Mouse (Mus musculus): ENCODE measurements at regions not wholly inside any gene's neighbourhood (a gene's known extent, or its start where the extent isn't known, plus 50 kb on each side); places are given as distances from the start of the nearest gene placed in this dataset.

DNA sequence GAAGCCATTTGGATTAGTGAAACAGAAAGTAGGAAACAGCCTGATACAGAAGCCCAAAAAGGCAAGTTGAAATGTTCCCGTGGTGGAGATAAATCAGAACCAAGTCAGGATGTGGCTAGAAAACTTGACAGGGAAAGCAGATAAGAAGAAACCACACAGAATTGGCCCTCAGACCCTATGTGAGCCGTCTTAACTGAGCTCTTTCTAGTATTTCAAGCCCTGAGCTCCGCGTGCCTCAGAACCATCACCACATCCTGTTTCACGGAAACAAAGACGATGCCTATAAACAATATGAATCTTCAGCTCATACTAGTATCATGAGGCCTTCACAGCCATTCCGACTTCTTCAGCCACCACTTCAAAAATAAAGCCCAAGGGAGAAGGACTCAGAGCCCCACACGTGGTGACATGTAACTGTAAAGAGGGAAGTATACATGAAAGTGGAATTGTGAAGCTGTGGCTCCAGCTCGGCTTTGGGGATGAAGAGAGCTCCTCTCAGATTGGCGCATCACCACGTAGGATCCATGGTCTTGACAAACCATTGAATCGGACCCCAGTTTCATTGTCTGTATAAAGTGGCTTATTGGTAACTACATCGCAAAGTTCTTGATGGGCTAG lies 104.2 kb upstream of the 2610301B20Rik start:
- no peak for DNase-seq (ENCODE audit: inconsistent ontology term)

DNA sequence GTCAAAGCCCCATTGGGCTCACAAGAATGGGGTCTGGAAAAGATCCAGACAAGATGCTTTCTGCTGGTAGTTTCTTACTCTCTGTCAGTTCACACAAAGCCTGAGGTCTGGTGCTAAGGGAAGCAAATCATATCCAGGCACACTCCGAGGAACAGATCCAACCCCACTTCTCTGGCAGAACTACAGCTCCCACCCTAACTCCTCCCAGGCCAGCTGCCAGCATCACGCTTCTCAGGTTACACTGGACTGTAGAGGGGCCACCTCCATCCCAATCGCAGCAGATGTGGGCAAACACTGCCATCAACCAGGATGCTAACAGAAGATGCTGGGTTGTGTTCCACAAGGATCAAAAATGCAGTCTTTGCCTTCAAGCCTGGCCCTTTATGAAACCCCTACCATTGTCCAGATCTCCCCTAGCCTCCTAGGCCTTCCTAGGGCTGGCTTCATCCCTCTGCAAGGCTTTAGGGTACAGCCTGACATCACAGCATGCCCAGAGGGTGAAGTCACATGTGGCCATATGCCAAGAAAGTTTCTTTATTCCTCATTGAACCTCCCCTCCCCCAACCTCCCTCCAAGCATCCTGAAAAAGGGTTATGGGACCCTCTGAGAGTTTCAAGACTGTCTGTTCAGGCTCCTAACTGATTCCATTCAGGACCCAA lies 99.6 kb upstream of the 2610301B20Rik start:
- peak; percentile 14 for DNase-seq (ENCODE audit: inconsistent ontology term)

DNA sequence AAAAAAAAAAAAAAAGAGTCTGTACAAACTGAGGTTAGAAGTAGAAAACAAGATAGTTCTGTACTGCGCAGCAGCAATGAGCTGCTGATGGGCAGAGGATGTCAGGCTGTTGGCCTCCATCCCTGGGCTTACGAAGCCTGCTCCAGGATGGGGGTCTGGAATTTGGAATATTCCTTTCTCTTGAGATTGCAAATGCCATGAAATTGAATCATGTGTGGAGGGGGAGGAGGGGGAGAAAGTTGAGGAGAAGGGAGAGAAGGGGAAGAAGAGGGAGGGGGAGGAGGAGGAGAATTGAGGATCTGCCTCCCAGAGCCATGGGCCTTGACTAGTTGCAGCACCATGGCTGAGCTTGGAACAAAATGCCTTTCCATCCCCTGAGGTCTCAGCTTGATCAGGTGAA lies 87.6 kb upstream of the 2610301B20Rik start:
- peak; percentile 67 for DNase-seq (ENCODE audit: inconsistent ontology term)

DNA sequence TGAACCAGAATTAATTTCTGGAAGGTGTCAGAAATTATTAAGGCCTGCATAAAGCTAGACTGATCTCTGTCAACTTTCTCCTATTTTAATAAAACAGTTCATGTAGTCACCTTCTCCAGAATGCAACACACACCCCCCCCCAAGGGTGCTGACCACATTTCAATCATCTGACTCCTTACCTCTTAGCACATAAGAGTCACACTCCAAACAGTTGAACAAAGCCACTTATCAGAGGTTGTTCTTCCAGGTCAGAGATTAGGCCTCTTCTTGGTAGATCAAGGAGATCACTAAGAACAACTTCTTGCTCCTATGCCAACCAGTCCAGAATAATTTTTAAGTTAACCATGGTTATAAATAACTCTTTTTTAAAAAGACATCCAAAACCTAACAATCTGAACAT lies 86.0 kb upstream of the 2610301B20Rik start:
- peak; percentile 4 for DNase-seq (ENCODE audit: inconsistent ontology term)

DNA sequence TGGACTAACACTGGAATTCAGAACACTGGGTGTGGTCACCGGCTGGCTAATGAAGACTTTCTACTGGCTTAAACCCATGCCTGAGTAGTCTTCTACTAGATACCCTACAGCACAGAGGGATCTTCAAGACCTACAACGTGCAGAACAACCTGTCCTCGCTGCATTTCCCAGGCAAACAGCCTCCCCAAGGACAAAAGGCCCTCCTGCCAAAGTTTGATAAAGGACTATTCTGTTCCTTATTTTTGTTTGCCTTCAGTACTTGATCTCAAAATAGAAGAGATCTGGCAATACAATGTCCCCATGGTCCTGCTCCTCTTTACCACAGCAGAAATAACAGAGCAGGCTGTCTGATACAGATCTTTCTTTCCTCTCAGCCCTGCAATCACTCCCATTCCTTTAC lies 85.2 kb upstream of the 2610301B20Rik start:
- no peak for DNase-seq (ENCODE audit: inconsistent ontology term)

DNA sequence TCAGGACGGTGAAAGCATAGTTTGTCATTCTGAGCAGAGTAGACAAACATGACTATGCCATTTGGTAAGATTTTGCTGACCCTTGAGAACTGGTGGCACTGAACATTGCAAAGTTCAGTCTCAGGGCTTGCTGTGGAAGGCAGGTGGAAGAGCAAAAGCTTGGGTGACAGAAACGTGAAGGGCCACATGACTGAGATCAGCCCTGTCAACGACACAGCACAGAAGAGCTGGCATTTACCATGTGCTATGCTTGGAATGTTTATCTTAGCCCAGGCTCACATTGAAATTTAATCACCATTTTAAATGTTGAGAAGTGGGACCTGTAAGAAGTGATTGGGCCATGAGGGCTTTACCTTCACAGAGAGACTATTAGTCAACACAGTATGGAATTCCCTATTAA lies 81.7 kb upstream of the 2610301B20Rik start:
- no peak for DNase-seq (ENCODE audit: inconsistent ontology term)

DNA sequence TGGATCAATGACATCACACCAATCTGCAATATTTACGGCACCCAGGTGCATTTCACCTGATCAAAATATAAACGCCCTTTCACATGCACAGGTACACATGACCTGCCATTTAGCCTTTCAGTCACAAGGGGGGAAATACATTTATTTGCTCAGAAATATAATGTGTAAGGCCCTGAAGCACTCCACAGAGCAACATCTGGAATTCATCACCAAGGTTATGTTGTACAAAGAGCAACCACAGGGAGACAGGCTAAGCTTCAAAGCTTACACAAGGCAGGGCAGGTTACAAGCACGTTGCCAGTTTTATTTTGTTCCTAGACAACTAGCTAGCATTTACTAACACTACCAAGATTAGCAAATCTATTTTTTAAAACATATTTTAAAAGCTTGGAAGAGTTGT lies 79.8 kb upstream of the 2610301B20Rik start:
- no peak for DNase-seq (ENCODE audit: inconsistent ontology term)

DNA sequence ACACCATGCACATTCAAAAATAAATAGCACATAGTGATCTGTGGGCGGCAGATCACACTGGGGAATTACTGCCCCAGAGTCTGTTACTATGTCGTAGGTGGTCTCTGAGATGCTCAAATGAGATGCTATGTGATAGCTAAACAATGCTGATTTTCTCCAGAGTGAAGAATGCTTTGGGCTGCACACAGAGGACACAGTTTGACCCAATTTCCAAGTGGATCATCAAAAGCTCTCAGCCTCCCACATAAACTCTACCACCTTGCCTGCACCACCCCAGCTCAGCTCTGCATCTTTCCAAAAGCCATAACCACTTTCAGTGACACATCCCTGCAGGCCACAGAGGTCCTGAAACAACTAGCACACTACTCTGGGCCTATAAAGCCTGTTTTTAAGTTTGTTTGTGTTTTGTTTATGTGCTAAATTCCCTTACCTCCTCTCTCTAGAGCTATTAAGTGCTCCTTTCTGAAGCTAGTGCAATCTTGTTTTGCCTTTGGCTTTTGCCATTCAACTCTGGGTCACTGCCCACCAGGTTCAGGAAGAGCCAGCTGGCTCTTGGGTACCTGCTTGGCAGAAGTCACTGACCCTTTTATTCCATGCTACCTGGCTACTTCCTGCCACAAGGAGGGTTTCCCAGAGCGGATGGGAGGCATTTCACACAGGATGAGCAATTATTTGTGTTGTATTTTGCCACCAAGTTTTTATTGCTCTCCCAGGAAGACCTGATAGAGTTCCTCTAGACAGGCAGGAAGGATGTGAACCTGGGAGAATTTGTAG lies 73.3 kb upstream of the 2610301B20Rik start:
- DNase-seq (ENCODE audit: inconsistent ontology term), result no peak

DNA sequence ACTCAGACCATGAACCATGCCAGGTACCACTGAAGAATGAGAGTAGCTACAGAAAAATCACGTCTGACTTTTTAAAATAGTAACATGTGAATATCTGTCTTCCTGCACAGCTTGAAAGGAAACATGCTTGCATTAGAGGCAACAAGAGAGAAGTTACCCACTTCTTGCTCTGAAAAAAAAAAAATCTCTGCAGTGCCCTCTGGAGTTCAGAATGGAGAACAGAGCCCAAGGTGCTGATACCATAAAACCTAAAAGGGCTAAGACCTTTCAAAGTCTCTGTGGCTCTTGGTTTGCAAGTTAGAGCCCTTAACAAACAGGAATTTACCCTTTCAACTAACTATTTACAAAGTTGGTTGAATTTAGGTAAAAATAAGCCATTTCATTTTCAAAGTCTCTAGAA lies 69.6 kb upstream of the 2610301B20Rik start:
- no peak for DNase-seq (ENCODE audit: inconsistent ontology term)

DNA sequence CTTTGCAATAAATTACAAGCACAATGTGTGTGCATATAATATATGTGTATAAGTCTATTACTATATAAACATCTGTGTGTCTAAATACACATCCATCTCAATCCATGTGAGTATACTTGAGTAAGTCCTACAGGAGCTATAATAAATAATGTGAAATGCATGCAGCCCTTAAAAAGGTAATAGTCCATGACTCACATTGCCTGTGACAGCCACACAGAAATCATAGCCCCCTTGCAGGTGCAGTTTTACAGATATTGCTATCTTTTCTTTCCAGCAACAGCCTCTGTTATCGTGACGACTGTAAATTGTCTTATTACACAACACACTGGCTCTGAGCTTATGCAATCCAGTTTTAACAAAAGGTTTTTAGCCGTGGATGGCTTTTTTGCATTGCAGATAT lies 67.0 kb upstream of the 2610301B20Rik start:
- DNase-seq (ENCODE audit: inconsistent ontology term), result no peak

DNA sequence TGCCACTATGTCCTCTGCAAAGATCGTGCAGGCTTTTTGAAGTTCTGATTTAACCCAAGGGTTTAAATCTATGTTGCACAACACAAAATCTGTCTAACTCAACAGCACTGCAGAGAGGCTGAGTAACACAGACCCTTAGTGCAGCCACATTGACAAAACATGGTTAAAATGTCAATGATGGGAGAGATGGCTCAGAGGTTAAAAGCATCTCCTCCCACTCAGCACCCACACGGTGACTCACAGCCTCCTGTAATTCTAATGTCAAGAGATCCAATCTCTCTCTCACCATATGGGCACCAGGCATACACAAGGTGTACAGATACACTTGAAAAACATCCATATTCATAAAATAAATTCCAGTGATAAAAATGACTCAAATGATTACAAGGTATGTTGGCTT lies 61.4 kb upstream of the 2610301B20Rik start:
- no peak for DNase-seq (ENCODE audit: inconsistent ontology term)

All from Muller cell, postnatal 12 days (primary cell).